Mouse (Mus musculus) heart, adult 2 months (tissue): Measurements from ENCODE around the gene Slc48a1. TPM values are rescaled to one million over a fixed set of nuclear protein-coding genes. Genes with fewer than 3 reads are reported as not detected.

Experiments used
- DNase-seq, 2 experiments: peaks; one replicate each; pipeline ENCODE4 v3.0.0; 2021
- H3K27ac ChIP-seq: fragments of 200-600 bp; 2 replicates; pipeline ENCODE4 v1.8.1; 2022
- H3K27me3 ChIP-seq: fragments of 200-500 bp; 2 replicates; pipeline ENCODE4 v1.6.1; 2012; ENCODE audit warnings: mild to moderate bottlenecking, low read length, inconsistent platforms, mixed read lengths; ENCODE audit not compliant: control insufficient read depth, insufficient read depth
- H3K36me3 ChIP-seq: fragments of 200-500 bp; 2 replicates; pipeline ENCODE4 v1.6.1; 2012; ENCODE audit warnings: low read length, inconsistent platforms; ENCODE audit not compliant: control insufficient read depth, insufficient read depth
- H3K4me1 ChIP-seq: fragments of 200-500 bp; 2 replicates; pipeline ENCODE4 v1.6.1; 2011; ENCODE audit warnings: low read length; ENCODE audit not compliant: control insufficient read depth, insufficient read depth
- H3K4me3 ChIP-seq: fragments of 200-600 bp; 2 replicates; pipeline ENCODE4 v1.8.1; 2022
- H3K79me2 ChIP-seq: fragments of 200-500 bp; replicated peaks from 2 replicates; pipeline ENCODE4 v1.6.1; 2012; ENCODE audit warnings: mild to moderate bottlenecking, inconsistent platforms, low read length, moderate library complexity, mixed read lengths; ENCODE audit not compliant: control insufficient read depth, insufficient read depth
- H3K9ac ChIP-seq: fragments of 200-500 bp; 2 replicates; pipeline ENCODE4 v1.6.1; 2012; ENCODE audit warnings: low read depth, mild to moderate bottlenecking, control low read depth, inconsistent platforms, low read length, mixed read lengths
- CTCF ChIP-seq: fragments of 200-600 bp; IDR thresholded peaks from 2 replicates; pipeline ENCODE4 v1.8.1; 2022; ENCODE audit warnings: antibody characterized with exemption, mild to moderate bottlenecking, moderate library complexity
- EP300 ChIP-seq: fragments of 200-500 bp; IDR thresholded peaks from 2 replicates; pipeline ENCODE4 v1.6.1; 2011; ENCODE audit warnings: low read depth, low read length, control low read depth; ENCODE audit not compliant: insufficient read depth
- POLR2A ChIP-seq: fragments of 200-500 bp; IDR thresholded peaks from 2 replicates; pipeline ENCODE4 v1.6.1; 2011; ENCODE audit warnings: mild to moderate bottlenecking, low read depth, low read length, control low read depth; ENCODE audit not compliant: insufficient read depth
- WGBS: fragments of 180-500 bp; shearing (Covaris S2); methylation state at CpG from one replicate; pipeline ENCODE4 v1.1.7; 2018; 5-methylcytosine and 5-hydroxymethylcytosine counted together
- intact Hi-C: fragments of 180-260 bp; cut with DNase I; formaldehyde crosslinking; loops from one replicate; pipeline ENCODE4 v1.15.1; 2025
- polyA plus RNA-seq: library from polyadenylated mRNA; depleted of rRNA; stranded (reverse); fragments of >200 nt; gene quantifications from 2 replicates; pipeline ENCODE4 v1.2.3, GENCODE M21; 2012
- total RNA-seq, 2 experiments: library from RNA; stranded (reverse); gene quantifications; 2 replicates each; pipeline ENCODE4 v1.2.3; 2021

Slc48a1 gene
- total and polyA plus RNA-seq, 3 experiments: 72.7 to 85.3 (median 73.0) TPM

GRCm38 (mm10) chr15:97776919-97777318 is 1.4 kb upstream of the Slc48a1 start:
- H3K4me3 ChIP-seq: no peak overlapping the region
- TF ChIP-seq EP300: no peak
- TF ChIP-seq CTCF: no peak
- no peak for TF ChIP-seq POLR2A
- no peak overlapping the region for H3K9ac ChIP-seq
- intact Hi-C loops: loop anchor here (1.0 to 2.0 kb wide), 2 partner anchors 26 to 59 kb away; no protein-coding TSS in a partner anchor
- H3K79me2 ChIP-seq: no peaks in the 10 kb centered on the region
- no peak overlapping the region for H3K27ac ChIP-seq
- DNase-seq: no peak
- H3K4me1 ChIP-seq: peaks cover 24% of the 10 kb centered on the region
- no peaks in the 10 kb centered on the region for H3K36me3 ChIP-seq
- 79% methylated on average over 6 of the region's 6 CpGs for WGBS
- no peaks in the 10 kb centered on the region for H3K27me3 ChIP-seq

GRCm38 (mm10) chr15:97779576-97779975 is 1.3 kb downstream of the Slc48a1 start:
- Histone ChIP-seq H3K27me3 (no peaks in the 10 kb centered on the region), H3K27ac (no peak overlapping the region), H3K79me2 (no peaks in the 10 kb centered on the region), H3K36me3 (no peaks in the 10 kb centered on the region), H3K9ac (no peak overlapping the region), H3K4me3 (no peak overlapping the region), H3K4me1 (peaks cover 14% of the 10 kb centered on the region)
- intact Hi-C loops: no loop called here
- no peak for DNase-seq
- 100% methylated on average over 1 of the region's 1 CpGs for WGBS
- TF ChIP-seq POLR2A: no peak
- no peak for TF ChIP-seq EP300
- no peak for TF ChIP-seq CTCF

- 80% methylated on average over 12 of the region's 12 CpGs for WGBS
- H3K4me3 ChIP-seq: no peak overlapping the region
- H3K27me3 ChIP-seq: no peaks in the 10 kb centered on the region
- intact Hi-C loops: loop anchor here (5.0 kb wide), 2 partner anchors 113 to 172 kb away; no protein-coding TSS in a partner anchor
- TF ChIP-seq POLR2A (no peak), EP300 (no peak), CTCF (no peak)
- no peaks in the 10 kb centered on the region for H3K36me3 ChIP-seq
- no peaks in the 10 kb centered on the region for H3K79me2 ChIP-seq
- no peak overlapping the region for H3K9ac ChIP-seq
- peaks cover 17% of the 10 kb centered on the region for H3K4me1 ChIP-seq
- no peak overlapping the region for H3K27ac ChIP-seq
- DNase-seq: no peak
Observed at GRCm38 (mm10) chr15:97780611-97781031, 2.3 kb downstream of the Slc48a1 start.

GRCm38 (mm10) chr15:97781961-97782748 is 3.8 kb downstream of the Slc48a1 start:
- peak overlapping the region; percentile 3; the same call in 1 of the 2 replicates for H3K4me3 ChIP-seq
- no peak for TF ChIP-seq CTCF
- peak; percentile 39; the same call in 1 of the 2 replicates for TF ChIP-seq POLR2A
- intact Hi-C loops: loop anchor here (1.0 to 5.0 kb wide), 3 partner anchors 64 to 170 kb away; no protein-coding TSS in a partner anchor
- no peaks in the 10 kb centered on the region for H3K27me3 ChIP-seq
- peak in 1 of 2 experiments; percentile 72 for DNase-seq
- H3K79me2 ChIP-seq: no peaks in the 10 kb centered on the region
- H3K9ac ChIP-seq: peak overlapping the region; percentile 73
- WGBS: 18% methylated on average over 24 of the region's 24 CpGs
- H3K27ac ChIP-seq: peak overlapping the region; percentile 63
- H3K4me1 ChIP-seq: peaks cover 24% of the 10 kb centered on the region
- H3K36me3 ChIP-seq: no peaks in the 10 kb centered on the region

GRCm38 (mm10) chr15:97782749-97783105 is 4.4 kb downstream of the Slc48a1 start:
- H3K4me3 ChIP-seq: peak overlapping the region; percentile 3; the same call in 1 of the 2 replicates
- peak overlapping the region; percentile 63 for H3K27ac ChIP-seq
- peaks cover 29% of the 10 kb centered on the region for H3K4me1 ChIP-seq
- no peaks in the 10 kb centered on the region for H3K79me2 ChIP-seq
- intact Hi-C loops: loop anchor here (1.0 to 5.0 kb wide), 3 partner anchors 64 to 170 kb away; no protein-coding TSS in a partner anchor
- peak; percentile 83 to 86 for DNase-seq
- H3K36me3 ChIP-seq: no peaks in the 10 kb centered on the region
- peak overlapping the region; percentile 73 for H3K9ac ChIP-seq
- TF ChIP-seq EP300 (peak; percentile 57; the same call in 1 of the 2 replicates), POLR2A (no peak), CTCF (peak; percentile 91)
- no peaks in the 10 kb centered on the region for H3K27me3 ChIP-seq
- 6% methylated on average over 9 of the region's 9 CpGs for WGBS

- H3K4me1 ChIP-seq: peaks cover 27% of the 10 kb centered on the region
- peak overlapping the region; percentile 93 for H3K9ac ChIP-seq
- H3K79me2 ChIP-seq: no peaks in the 10 kb centered on the region
- H3K27ac ChIP-seq: peak overlapping the region; percentile 78
- peak; percentile 46; the same call in 1 of the 2 replicates for TF ChIP-seq POLR2A
- peak; percentile 72 for TF ChIP-seq EP300
- TF ChIP-seq CTCF: peak; percentile 90
- DNase-seq: peak; percentile 91 to 93
- H3K4me3 ChIP-seq: peak overlapping the region; percentile 97
- intact Hi-C loops: loop anchor here (1.0 to 5.0 kb wide), 3 partner anchors 65 to 168 kb away; no protein-coding TSS in a partner anchor
- no peaks in the 10 kb centered on the region for H3K27me3 ChIP-seq
- no peaks in the 10 kb centered on the region for H3K36me3 ChIP-seq
- 4% methylated on average over 39 of the region's 39 CpGs for WGBS
Observed at GRCm38 (mm10) chr15:97784092-97784559, 5.8 kb downstream of the Slc48a1 start.
